Mouse (Mus musculus): ENCODE data around the gene Epc2.

GRCm38 (mm10) chr2:49600021-49600681 lies 148.9 kb downstream of the Epc2 start:
- TF ChIP-seq CTCF (conservative IDR thresholded peaks at IDR 0.05; ENCODE audit: low read length) (no peak), NANOG (IDR thresholded peaks at IDR 0.05; ENCODE audit: borderline replicate concordance, low read length) (no peak)

All from E14TG2a.4 (cell line).